Mouse (Mus musculus): ENCODE results near the gene Gng2. TPM values are rescaled to one million over a fixed set of nuclear protein-coding genes. Genes with fewer than 3 reads are reported as not detected.

The Gng2 gene
- 100 to 1,000 TPM; 346 to 354 TPM for total RNA-seq (2021)
- long read RNA-seq, experiment 1, transcript Gng2-204 (4 exons, 3,826 nt): major isoform, 13 of 32 reads
- long read RNA-seq, experiment 1, partial matches to known transcripts: 0 of 32 reads
- long read RNA-seq, experiment 1, other reads (novel, unspliced or antisense): 18 of 32 reads
- long read RNA-seq, experiment 2, transcript Gng2-204 (4 exons, 3,826 nt): major isoform, 9 of 26 reads
- long read RNA-seq, experiment 2, partial matches to known transcripts: 0 of 26 reads
- long read RNA-seq, experiment 2, other reads (novel, unspliced or antisense): 13 of 26 reads

DNA sequence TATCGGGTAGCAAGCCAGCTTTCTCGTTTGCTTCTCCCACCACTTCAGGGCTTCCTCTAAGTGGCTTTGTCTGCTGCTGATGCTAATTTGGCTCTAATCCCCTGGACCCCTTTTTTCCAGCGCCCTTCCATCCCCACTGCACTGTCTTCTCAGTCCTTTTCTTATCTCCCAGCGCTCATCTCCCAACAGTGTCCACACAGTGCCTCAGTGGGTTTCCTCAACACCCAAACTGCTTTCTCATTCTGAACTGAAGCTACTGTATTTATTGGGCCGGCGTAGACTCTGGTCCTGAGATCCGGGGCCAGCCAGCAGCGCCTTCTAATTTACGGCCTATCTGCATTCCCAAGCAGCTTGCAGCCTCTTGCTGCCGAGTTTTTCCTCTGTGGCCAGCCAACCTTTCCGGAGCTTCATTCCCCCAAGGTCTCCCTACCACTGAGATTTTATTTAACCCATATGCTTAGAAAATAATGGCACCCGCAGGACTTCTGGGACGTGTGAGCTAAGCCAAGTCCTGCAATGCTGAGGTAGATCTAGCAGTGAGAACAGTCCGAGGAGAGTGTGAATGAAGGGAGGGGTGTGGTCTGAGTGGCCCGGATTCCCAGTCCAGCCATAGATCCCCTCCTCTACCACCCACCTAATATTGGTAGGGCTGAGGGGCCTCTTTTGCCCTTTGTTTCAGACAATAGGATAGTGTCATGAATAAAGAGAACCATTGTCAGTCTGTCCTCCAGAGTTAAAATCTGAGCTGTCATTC lies at the start of gene Gng2:
TSS of gene Gng2 (minus strand) at position 357 of the 754 bp plus-strand sequence.
- DNase-seq (ENCODE audit: low spot score in 2 of 2): no peak
- intact Hi-C loops (cut with DNase I): loop anchor here (1.0 kb wide), 1 partner anchor 8 kb away; no protein-coding TSS in a partner anchor

DNA sequence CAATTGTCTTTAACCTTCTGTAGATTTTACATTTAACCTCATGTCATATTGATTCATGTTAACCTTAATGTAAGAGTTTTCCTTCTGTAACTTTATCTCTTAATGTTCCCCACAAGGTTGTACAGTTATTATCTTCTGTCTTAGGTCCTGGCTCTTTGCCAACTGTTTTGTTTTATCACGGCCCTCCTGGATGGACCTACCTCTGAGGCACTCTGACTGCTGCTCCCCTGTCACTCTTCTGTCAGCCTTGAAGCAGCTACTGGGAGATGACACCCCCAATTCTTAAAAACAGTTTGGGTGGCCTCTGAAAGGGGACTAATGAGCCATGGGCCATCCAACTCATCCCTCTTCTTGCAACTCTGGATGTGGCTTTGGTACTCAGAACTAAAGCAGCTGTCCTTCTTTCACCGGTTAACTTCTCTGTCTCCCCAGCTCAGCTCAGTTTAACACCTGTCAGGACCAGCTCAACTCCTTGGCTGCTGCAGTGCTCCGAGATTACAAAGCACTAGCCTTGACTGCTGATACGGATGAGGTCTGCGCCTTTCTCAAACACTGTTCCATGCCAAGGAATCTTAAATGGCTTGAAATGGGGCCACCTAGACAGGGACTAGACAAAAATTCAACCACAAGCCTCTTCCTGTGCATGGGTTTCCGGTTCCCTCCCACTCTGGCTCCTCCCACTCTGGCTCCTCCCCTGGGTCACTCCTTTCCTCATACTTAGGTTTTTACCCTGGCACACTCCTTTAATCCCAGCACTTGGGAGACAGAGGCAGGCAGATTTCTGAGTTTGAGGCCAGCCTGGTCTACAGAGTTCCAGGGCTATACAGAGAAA lies 47.7 kb upstream of the Gng2 start:
- no peak for DNase-seq (ENCODE audit: low spot score in 2 of 2)
- intact Hi-C loops (cut with DNase I): no loop called here

DNA sequence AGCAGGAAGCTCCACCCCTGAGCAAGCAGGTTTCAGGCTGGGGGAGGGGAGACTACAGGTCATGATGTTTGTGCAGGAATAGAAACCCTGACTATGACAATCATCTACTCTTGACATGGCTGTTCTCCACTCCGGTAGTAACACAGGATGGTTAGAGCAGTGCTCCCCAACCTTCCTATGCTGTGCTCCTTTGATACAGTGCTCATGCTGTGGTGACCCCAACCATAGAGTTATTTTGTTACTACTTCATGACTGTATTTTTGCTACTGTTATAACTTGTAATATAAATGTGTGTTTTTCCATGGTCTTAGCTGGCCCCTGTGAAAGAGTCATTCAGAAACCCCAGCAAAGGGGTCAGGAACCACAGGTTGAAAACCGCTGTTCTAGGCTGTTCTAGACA lies 46.5 kb upstream of the Gng2 start:
- intact Hi-C loops (cut with DNase I): no loop called here
- DNase-seq (ENCODE audit: low spot score in 2 of 2): no peak

DNA sequence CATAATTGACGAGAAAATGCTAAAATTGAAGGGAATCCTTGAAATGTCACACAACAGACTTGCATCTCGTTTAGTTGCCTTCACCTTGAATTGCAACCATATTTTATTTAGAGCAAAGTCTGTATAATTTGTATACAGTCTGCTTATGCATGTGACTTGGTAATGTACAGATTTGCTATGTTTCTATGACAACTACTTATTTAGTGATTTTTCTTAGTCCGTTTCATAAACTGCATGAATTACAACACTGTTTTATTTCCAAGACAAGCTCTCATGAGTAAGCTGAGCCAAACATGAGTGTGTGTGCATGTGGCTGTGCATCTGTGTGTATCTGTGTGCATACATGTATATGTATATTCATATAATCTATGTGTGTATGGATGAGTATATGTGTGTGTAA lies 42.1 kb upstream of the Gng2 start:
- intact Hi-C loops (cut with DNase I): no loop called here

DNA sequence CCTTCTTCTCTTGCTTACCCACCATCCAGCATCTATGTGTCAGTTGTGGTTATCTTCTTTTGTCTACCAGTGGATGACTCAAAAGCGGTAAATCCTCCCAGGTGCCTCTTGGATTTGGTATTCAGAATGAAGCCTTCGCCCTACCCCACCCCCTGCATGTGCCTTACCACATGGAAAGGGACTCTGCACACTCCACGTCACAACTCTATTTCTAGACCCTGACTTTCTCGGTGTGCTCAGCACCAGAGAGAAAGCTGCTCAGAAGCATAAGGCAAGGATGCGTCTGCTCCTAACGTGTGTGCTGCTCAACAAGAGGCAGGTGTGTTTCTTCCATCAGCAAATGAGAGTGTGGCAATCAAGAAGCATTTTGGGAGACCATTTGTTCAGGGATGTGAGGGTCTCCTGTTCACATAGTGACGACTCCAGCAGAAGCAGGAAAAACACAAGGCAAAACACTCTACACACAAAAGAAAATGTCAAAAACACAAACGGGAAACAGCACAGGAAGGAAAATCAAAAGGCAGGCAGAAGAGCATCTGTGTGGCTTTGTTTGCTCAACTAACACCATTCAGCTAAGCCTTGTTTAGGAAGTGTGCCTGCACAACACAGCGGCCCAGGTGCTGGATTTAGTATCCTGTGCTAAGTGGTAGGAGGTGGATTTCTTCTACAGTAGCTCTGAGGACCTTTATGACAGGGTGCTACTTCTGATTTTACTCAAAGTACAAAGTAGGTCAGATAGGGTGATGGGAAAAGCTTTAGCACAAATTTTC lies 35.3 kb upstream of the Gng2 start:
- peak; percentile 26 to 50 for DNase-seq (ENCODE audit: low spot score in 2 of 2)
- intact Hi-C loops (cut with DNase I): no loop called here

More for the DNA sequence above, 42.1 kb upstream of the Gng2 start:
- no peak for DNase-seq (ENCODE audit: low spot score in 2 of 2)

DNA sequence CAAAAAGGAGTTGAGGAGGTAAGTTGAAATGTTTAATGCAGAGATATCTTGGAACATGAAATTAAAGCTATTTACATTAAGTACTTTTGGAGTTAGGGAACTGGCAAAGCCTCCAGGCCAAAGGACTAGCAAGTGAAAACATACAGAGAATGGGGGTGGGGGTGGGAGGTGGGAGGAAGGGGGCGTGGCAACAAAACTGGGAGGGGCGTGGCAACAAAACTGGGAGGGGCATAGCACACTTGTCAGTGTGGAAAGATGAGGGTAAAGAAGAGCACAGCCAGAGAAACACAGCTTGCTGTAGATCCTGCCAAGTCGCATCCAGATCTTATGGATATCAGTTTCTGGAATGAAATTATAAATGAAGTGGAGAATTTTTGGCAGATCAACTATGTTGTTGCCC lies 30.0 kb upstream of the Gng2 start:
- intact Hi-C loops (cut with DNase I): no loop called here
- no peak for DNase-seq (ENCODE audit: low spot score in 2 of 2)

DNA sequence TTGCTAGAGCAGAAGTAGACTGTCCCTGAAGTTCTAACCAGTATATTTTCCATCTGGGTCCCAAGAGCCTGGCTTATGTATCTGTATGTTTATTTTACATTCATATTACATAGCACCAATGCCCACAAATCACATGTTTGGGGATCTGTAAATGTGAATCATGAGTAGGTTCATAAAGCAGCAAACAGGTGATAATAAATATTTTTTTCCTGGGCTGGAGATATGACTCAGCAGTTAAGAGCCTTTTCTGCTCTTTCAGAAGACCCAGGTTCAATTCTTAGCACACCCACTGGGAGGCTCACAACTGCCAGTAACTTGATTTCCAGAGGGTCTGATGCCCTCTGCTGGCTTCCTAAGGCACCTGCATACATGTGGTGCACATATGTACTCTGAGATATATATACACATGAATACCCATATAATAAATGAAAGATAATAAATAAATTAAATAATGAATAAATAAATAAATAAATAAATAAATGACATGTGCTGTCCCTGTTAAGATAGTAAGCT lies 27.4 kb upstream of the Gng2 start:
- intact Hi-C loops (cut with DNase I): no loop called here
- no peak for DNase-seq (ENCODE audit: low spot score in 2 of 2)

DNA sequence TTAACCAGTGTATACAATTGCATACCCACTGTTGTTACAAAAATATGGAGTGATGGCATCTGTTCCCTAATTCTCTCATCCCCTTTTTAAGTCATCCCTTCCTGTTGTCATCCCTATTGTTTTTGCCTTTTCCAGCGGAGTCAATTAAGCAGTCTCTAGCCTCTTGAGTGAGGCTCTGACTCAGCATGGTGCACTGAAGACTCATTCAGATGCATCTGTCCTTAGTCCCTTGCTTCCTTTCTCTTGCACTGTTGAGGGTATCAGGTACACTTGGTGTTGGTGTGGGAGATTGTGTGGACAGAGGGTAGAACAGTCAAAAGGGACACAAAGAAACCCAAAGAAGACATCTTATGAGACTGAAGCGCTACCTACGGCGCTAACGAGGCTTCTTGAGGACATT lies 19.4 kb upstream of the Gng2 start:
- no peak for DNase-seq (ENCODE audit: low spot score in 2 of 2)
- intact Hi-C loops (cut with DNase I): no loop called here

DNA sequence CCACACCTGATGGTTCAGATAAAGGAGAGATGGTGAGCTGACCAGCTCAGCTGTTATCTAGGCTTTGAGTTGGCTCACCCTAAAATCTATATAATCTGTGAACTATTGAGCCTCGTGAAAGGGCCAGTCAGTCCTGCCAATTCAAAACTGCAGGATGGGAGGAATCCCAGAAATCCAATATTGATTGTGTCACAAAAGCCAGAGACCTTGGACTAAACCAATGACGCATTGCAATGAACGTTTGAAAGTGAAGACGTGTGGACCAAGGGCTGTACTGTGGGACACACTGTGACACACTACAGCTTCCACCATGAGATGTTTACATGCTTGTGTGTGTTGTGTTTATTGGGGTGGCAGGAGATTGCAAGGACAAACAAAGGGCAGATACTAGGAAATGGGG lies 18.5 kb upstream of the Gng2 start:
- intact Hi-C loops (cut with DNase I): no loop called here
- DNase-seq (ENCODE audit: low spot score in 2 of 2): no peak

DNA sequence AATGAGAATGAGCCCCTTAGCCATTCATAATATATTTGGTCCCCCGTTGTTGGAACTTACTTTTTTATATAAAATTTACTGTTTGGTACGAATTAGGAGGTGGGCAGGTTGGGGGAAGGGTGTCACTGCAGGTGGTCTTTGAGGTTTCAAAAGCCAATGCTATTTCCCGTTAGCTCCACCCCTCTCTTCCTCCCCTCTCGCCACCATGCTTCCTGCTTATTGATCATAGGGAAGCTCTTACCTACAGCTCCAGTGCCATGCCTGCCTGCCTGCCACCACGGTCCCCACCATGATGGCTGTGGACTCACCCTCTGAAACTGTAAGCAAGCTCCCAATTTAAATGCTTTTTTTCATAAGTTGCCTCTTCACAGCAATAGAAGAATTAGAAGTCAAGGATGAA lies 16.6 kb upstream of the Gng2 start:
- intact Hi-C loops (cut with DNase I): no loop called here
- no peak for DNase-seq (ENCODE audit: low spot score in 2 of 2)

DNA sequence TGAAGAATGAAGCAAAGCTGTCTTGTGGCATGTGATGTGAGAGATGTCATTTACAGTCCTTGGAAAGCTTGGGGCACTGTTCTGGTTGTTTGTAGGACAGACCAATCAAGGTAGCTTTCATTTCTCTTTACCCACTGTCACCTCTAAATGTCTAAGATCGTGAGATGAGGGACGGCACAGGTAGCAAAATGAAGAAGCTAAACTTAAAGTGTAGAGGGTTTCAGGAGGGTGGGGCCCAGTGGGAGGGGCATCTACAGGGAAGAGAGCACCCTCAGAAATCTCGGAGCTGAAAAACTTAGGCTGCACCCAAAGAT lies 16.1 kb upstream of the Gng2 start:
- DNase-seq (ENCODE audit: low spot score in 2 of 2): no peak
- intact Hi-C loops (cut with DNase I): no loop called here

DNA sequence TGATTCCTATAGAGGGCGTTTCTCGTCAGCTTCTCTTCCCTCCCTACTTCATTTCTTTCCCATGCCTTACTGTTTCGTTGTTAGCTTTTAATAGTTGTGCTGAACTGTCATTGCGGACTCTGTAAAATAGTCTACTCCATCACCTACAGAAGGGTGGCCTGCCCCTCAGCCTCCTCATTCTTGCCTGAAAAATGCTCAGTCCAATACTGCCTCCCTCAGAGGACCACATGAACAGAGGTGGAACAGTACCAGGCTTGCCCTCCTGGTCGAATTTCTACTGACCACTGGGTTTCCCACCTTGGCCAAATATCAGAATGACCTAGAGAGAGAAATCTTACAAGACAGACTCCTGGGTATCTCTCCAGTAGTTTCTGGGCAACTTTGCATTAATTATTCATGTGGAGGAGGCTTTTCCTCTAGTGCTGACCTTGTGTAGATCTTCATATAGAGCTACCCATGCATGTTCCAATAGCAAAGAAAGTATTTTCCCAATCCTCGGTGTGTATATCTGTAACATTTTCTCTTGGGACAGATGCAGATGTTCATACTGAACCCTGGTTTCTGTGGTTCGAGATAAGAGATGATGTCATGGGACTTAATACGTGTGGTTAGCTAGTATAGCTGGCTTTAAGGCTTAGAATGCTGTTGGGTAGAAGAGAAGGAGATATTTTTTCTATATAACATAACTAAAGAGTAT lies 15.6 kb upstream of the Gng2 start:
- DNase-seq (ENCODE audit: low spot score in 2 of 2): no peak
- intact Hi-C loops (cut with DNase I): no loop called here

DNA sequence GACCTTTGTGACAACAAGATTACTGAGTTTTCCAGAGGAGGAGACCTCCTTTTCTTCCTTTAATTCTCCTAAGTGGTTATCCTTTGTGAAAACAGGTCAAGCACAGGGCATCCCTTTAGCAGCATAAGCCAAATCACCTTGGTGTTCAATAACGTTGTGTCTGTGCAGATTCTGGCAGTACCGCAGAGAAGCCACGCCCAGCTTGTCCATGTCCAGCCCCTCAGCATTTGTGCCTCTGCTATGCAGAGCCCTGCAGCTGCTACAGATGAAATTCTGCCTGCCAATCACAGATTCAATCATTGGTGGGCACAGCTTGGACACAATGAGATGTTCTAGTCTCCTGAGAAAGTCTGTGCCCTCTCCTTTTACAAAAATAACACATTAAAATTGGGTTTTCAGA lies 14.4 kb upstream of the Gng2 start:
- intact Hi-C loops (cut with DNase I): no loop called here
- no peak for DNase-seq (ENCODE audit: low spot score in 2 of 2)

DNA sequence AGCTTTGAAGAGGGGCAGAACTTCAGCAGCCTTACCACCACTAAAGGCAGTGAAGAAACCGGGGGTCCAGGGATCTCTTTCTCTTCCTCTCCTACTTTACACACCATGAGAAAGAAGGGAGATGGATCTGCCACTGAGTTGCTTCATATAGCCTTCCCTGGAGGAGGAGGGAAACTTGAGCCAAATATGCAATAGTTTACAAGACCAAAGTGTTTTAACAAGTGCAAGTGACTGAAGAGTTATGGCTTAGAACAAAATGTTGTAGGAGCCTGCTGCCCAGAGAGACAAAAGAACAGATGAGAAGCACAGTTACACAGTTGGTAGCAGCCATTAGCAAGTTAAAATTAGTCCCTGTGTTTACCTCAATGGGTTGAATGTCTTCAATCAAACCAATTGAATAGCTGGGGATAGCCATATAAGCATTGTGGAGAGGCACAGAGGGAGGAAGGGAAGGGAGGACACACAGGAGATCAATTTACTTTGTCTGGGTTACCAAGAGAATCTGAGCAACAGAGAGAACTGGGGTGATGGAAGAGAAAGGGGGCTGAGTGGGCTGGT lies 13.1 kb upstream of the Gng2 start:
- no peak for DNase-seq (ENCODE audit: low spot score in 2 of 2)

DNA sequence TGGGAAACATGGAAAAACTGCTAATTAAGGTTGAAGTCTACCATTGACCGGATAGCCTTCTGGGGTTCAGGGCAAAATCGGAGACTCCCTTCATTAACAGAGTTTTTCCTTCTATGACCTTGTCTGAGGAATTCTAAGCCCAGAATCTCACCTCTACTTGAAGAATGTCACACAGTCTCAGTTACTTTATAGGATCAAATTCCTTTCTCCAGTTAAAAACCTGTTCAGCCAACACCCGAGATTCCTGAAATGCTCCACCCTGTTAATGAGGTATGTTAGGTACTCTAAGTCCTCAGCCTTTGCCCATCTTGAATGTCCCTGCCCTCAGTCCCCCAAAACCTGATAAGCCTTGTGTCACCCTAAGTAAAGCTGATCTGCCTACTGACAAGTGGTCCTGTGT lies 11.0 kb upstream of the Gng2 start:
- intact Hi-C loops (cut with DNase I): no loop called here

More for the DNA sequence above, 13.1 kb upstream of the Gng2 start:
- intact Hi-C loops (cut with DNase I): no loop called here

DNA sequence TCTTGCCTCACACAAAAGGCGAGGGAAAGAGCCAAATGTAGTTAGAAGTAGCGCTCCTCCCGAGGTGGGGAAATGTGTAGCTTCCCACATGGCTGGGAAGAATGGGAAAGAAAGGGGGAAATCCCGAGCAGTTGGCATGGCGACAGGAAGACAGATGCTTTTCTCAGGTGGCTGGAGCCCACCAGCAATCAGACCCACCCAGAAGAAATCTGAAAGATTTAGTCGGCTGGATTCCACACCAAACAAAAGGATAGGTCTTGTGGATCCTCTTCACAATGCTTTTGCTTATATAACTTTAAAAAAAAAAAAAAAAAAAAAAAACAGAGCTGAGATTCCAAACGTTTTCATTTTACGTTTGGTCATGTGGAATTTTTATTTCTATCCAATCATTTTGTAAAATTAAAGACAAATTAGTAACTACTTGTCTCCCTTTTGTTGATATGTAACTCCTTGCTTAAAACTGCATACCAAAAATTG lies 10.0 kb upstream of the Gng2 start:
- DNase-seq (ENCODE audit: low spot score in 2 of 2): no peak

More for the DNA sequence above, 11.0 kb upstream of the Gng2 start:
- no peak for DNase-seq (ENCODE audit: low spot score in 2 of 2)

DNA sequence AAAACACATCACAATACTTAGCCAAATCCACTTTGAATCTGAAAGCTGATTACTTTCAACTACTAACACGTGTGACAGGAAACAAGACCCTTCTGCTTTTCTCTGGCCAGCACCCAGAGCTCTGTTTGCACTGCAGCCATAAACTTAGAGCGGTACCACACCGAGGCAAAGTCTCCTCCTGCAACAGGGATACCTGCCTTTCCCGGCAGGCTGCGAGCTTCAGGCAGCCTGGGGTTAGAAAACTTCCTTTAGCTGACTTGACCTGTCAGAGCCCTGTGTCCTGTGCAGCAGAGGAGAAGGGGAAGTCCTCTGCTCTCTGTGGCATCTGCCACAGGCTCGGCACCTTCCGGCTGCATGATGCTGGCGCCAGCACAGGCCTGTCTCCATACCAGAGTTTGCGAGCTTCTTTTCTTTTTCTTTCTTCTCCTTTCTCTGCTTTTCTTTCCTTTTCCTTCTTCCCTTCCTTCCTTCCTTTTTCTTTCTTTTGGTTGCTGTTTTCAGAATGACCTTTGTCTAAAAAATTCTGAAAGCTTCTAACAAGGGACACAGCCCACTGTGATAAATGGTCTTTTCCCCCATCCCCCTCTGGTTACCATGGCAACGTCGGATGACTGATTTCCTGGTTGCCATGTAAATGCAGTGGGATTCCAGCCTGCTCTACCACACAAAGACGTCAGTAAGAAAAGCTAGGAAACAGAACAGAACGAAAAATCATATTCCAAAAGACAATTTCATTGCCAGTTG lies 9.4 kb upstream of the Gng2 start:
- intact Hi-C loops (cut with DNase I): no loop called here
- DNase-seq (ENCODE audit: low spot score in 2 of 2): peak; percentile 91 to 95

More for the DNA sequence above, 10.0 kb upstream of the Gng2 start:
- intact Hi-C loops (cut with DNase I): no loop called here
